ENCODE assay signal across 12 mouse cellular contexts in the genomic region with DNA sequence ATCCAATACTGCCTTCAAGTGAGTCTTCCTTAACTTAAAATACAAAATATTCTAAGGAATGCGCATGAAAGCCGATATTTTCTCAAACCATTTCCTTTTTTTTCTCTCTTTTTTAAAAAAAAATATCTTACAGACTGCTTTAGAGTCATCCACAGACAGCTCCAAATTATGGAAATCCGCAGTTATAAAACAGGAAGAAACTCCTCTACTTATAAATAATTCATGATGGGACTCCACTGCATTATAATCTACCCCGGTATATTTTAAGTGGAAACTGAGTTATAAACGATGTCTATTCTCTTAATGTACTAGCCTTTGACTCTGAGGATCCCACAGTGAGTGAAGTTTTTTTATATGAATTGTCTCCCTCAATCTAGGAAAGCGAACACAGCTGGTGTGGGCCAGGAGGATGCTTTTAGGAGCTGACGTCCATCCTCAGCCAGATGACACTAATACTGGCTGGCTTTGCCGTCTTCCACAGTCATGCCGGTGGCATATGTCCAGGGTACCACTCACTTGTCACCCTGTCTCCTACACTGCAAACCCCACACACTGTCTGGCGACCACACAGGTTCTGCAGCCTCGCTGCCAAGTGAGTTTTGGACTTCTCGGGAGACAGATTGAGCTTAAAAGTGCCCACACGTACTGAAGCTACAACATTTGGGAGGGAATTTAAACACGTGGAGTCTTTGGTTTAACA. TPM values are rescaled to one million over a fixed set of nuclear protein-coding genes. Genes with fewer than 3 reads are reported as not detected.
A peak's percentile ranks its signal among the peaks of the same experiment; 100 is the strongest.
DNase-seq lines count a peak whose midpoint lies in the region; ATAC-seq lines count a peak whose summit lies in the region.
"Had no signal": no experiment of that assay in that cellular context is flagged by ENCODE, and none has a peak within 500 bp of the region (broad histone marks: within the 10 kb centered on the region; RNA-seq: fewer than 3 reads in every experiment).

No protein-coding gene starts in this region.

- H3K9ac ChIP-seq in neural tube, embryonic 13.5 days: no peak overlapping the region
- no peak overlapping the region for H3K9ac ChIP-seq in neural tube, embryonic 15.5 days (replicated peaks)
- H3K9ac ChIP-seq: liver, embryonic 15.5 days had no signal

- DNase-seq in cerebellum, postnatal 14 days: peak; percentile 56 to 57
- DNase-seq in cerebellum, adult 9-11 months: no peak
- DNase-seq in left cerebral cortex, adult 9 months (ENCODE audit: low spot score in 2 of 2): peak; percentile 36 to 82
- peak; percentile 90 for DNase-seq in telencephalon, adult 2 months (ENCODE audit: low read depth, low spot score)
- no peak for DNase-seq in spleen, postnatal 36 days (ENCODE audit: low spot score in 2 of 2)
- no peak for DNase-seq in spleen, adult 12 weeks (ENCODE audit: low spot score)
- DNase-seq: cerebellum, adult 11-12 months had no signal

- no peaks in the 10 kb centered on the region for H3K4me1 ChIP-seq in neural tube, embryonic 13.5 days (replicated peaks)
- no peaks in the 10 kb centered on the region for H3K4me1 ChIP-seq in neural tube, embryonic 15.5 days
- H3K4me1 ChIP-seq: liver, embryonic 15.5 days had no signal

- no peak overlapping the region for H3K4me2 ChIP-seq in neural tube, embryonic 13.5 days
- no peak overlapping the region for H3K4me2 ChIP-seq in neural tube, embryonic 15.5 days
- H3K4me2 ChIP-seq: liver, embryonic 15.5 days had no signal

- no peak overlapping the region for H3K27ac ChIP-seq in neural tube, embryonic 13.5 days (replicated peaks)
- H3K27ac ChIP-seq in neural tube, embryonic 15.5 days (replicated peaks): no peak overlapping the region
- H3K27ac ChIP-seq: kidney, postnatal 0 days; liver, embryonic 15.5 days had no signal

- H3K9me3 ChIP-seq in neural tube, embryonic 13.5 days: no peaks in the 10 kb centered on the region
- no peaks in the 10 kb centered on the region for H3K9me3 ChIP-seq in neural tube, embryonic 15.5 days (replicated peaks)
- H3K9me3 ChIP-seq: G1E; liver, embryonic 15.5 days had no signal

- H3K36me3 ChIP-seq in neural tube, embryonic 13.5 days: no peaks in the 10 kb centered on the region
- H3K36me3 ChIP-seq in neural tube, embryonic 15.5 days: no peaks in the 10 kb centered on the region
- H3K36me3 ChIP-seq: G1E; liver, embryonic 15.5 days had no signal

- H3K4me3 ChIP-seq in neural tube, embryonic 13.5 days: no peak overlapping the region
- H3K4me3 ChIP-seq in neural tube, embryonic 15.5 days (replicated peaks): no peak overlapping the region
- H3K4me3 ChIP-seq: liver, embryonic 15.5 days had no signal

- peak; percentile 74 for ATAC-seq in neural tube, embryonic 13.5 days (ENCODE audit: low read depth)
- ATAC-seq in neural tube, embryonic 15.5 days (ENCODE audit: low FRiP score): no peak

- no peaks in the 10 kb centered on the region for H3K27me3 ChIP-seq in neural tube, embryonic 13.5 days
- no peaks in the 10 kb centered on the region for H3K27me3 ChIP-seq in neural tube, embryonic 15.5 days (replicated peaks)
- H3K27me3 ChIP-seq: liver, embryonic 15.5 days had no signal

- WGBS in neural tube, embryonic 13.5 days: 68% methylated on average over 14 of the region's 14 CpGs
- 73% methylated on average over 14 of the region's 14 CpGs for WGBS in neural tube, embryonic 15.5 days

RNA-seq across cellular contexts. Expression of gene Lig4, which starts 47.6 kb away (rescaled TPM):
- polyA plus RNA-seq in neural tube, embryonic 13.5 days (2015; fragmentation: Nextera tagmentation; extraction: Ambion mirVana): 11.2 and 11.5 TPM in 2 replicates
- polyA plus RNA-seq in neural tube, embryonic 15.5 days (2015; fragmentation: Nextera tagmentation; extraction: Ambion mirVana): 9.4 and 10.8 TPM in 2 replicates

RNA-seq across cellular contexts. Expression of gene Abhd13, which starts 47.6 kb away (rescaled TPM):
- 13.3 and 15.0 TPM in 2 replicates for polyA plus RNA-seq in neural tube, embryonic 13.5 days (2015; fragmentation: Nextera tagmentation; extraction: Ambion mirVana)
- polyA plus RNA-seq in neural tube, embryonic 15.5 days (2015; fragmentation: Nextera tagmentation; extraction: Ambion mirVana): 12.8 and 13.2 TPM in 2 replicates

Comparison
In these comparisons a context has a peak if more than half of its experiments do, and no peak if none do; other contexts are left out.
1. DNase-seq: peak in cerebellum, postnatal 14 days (2 of 2), left cerebral cortex, adult 9 months (2 of 2) and telencephalon, adult 2 months (single experiment); none in cerebellum, adult 9-11 months (single experiment), spleen, postnatal 36 days (0 of 2) and spleen, adult 12 weeks (single experiment).